Mouse (Mus musculus): ENCODE data around the gene Scarb1. TPM values are rescaled to one million over a fixed set of nuclear protein-coding genes. Genes with fewer than 3 reads are reported as not detected.
A peak's percentile ranks its signal among the peaks of the same experiment; 100 is the strongest.

Scarb1 gene
- polyA plus RNA-seq, 1 experiment from 2014 or later: 105 TPM

GRCm38 (mm10) chr5:125317296-125317695 lies 23.6 kb downstream of the Scarb1 start:
- ATAC-seq (no peak), DNase-seq (no peak)
- peaks cover 4% of the 10 kb centered on the region; the same call in 1 of the 2 replicates for H3K36me3 ChIP-seq (replicated peaks; ENCODE audit: insufficient read depth, low read length)
- no peak overlapping the region for H3K4me2 ChIP-seq (ENCODE audit: low read depth, low read length)
- H3K4me1 ChIP-seq (ENCODE audit: insufficient read depth): peaks cover 49% of the 10 kb centered on the region
- no peaks in the 10 kb centered on the region for H3K9me3 ChIP-seq (ENCODE audit: low read length)
- no peaks in the 10 kb centered on the region for H3K27me3 ChIP-seq (ENCODE audit: insufficient read depth, low read length)
- no peak overlapping the region for H3K4me3 ChIP-seq (ENCODE audit: low read depth, low read length)
- 56% methylated on average over 7 of the region's 7 CpGs for WGBS (ENCODE audit: insufficient replicate concordance)
- no peak overlapping the region for H3K27ac ChIP-seq (ENCODE audit: low read depth)
- TF ChIP-seq CTCF (IDR thresholded peaks at IDR 0.05; ENCODE audit: low read depth) (no peak), EP300 (IDR thresholded peaks at IDR 0.05; ENCODE audit: low read depth) (no peak)
- no peak overlapping the region for H3K9ac ChIP-seq (replicated peaks)

GRCm38 (mm10) chr5:125316771-125317170 lies 24.1 kb downstream of the Scarb1 start:
- ATAC-seq: no peak
- Histone ChIP-seq H3K4me3 (ENCODE audit: low read depth, low read length) (no peak overlapping the region), H3K27ac (ENCODE audit: low read depth) (no peak overlapping the region), H3K4me2 (ENCODE audit: low read depth, low read length) (no peak overlapping the region), H3K4me1 (ENCODE audit: insufficient read depth) (peaks cover 53% of the 10 kb centered on the region), H3K36me3 (replicated peaks; ENCODE audit: insufficient read depth, low read length) (peaks cover 7% of the 10 kb centered on the region; the same call in 1 of the 2 replicates), H3K9ac (replicated peaks) (no peak overlapping the region), H3K9me3 (ENCODE audit: low read length) (no peaks in the 10 kb centered on the region), H3K27me3 (ENCODE audit: insufficient read depth, low read length) (no peaks in the 10 kb centered on the region)
- no peak for DNase-seq
- WGBS (ENCODE audit: insufficient replicate concordance): 54% methylated on average over 2 of the region's 2 CpGs
- TF ChIP-seq CTCF (IDR thresholded peaks at IDR 0.05; ENCODE audit: low read depth) (no peak), EP300 (IDR thresholded peaks at IDR 0.05; ENCODE audit: low read depth) (no peak)

GRCm38 (mm10) chr5:125315110-125315509 lies 25.8 kb downstream of the Scarb1 start:
- Histone ChIP-seq H3K4me3 (ENCODE audit: low read depth, low read length) (no peak overlapping the region), H3K9ac (replicated peaks) (no peak overlapping the region), H3K4me2 (ENCODE audit: low read depth, low read length) (no peak overlapping the region), H3K27me3 (ENCODE audit: insufficient read depth, low read length) (no peaks in the 10 kb centered on the region), H3K27ac (ENCODE audit: low read depth) (peak overlapping the region; percentile 39; the same call in 1 of the 2 replicates), H3K9me3 (ENCODE audit: low read length) (no peaks in the 10 kb centered on the region), H3K36me3 (replicated peaks; ENCODE audit: insufficient read depth, low read length) (peaks cover 7% of the 10 kb centered on the region; the same call in 1 of the 2 replicates), H3K4me1 (ENCODE audit: insufficient read depth) (peaks cover 61% of the 10 kb centered on the region)
- TF ChIP-seq CTCF (IDR thresholded peaks at IDR 0.05; ENCODE audit: low read depth): no peak
- no peak for TF ChIP-seq EP300 (IDR thresholded peaks at IDR 0.05; ENCODE audit: low read depth)
- ATAC-seq (no peak), DNase-seq (no peak)
- 56% methylated on average over 1 of the region's 1 CpGs for WGBS (ENCODE audit: insufficient replicate concordance)

- TF ChIP-seq CTCF (IDR thresholded peaks at IDR 0.05; ENCODE audit: low read depth): no peak
- TF ChIP-seq EP300 (IDR thresholded peaks at IDR 0.05; ENCODE audit: low read depth): no peak
- ATAC-seq (no peak), DNase-seq (no peak)
- Histone ChIP-seq H3K9me3 (ENCODE audit: low read length) (no peaks in the 10 kb centered on the region), H3K27me3 (ENCODE audit: insufficient read depth, low read length) (no peaks in the 10 kb centered on the region), H3K4me2 (ENCODE audit: low read depth, low read length) (no peak overlapping the region), H3K36me3 (replicated peaks; ENCODE audit: insufficient read depth, low read length) (peaks cover 7% of the 10 kb centered on the region; the same call in 1 of the 2 replicates), H3K27ac (ENCODE audit: low read depth) (0 out of 2 replicates have a peak overlapping the region, but pooled peaks have one; percentile 48), H3K9ac (replicated peaks) (no peak overlapping the region), H3K4me1 (ENCODE audit: insufficient read depth) (peaks cover 65% of the 10 kb centered on the region), H3K4me3 (ENCODE audit: low read depth, low read length) (no peak overlapping the region)
- WGBS (ENCODE audit: insufficient replicate concordance): 61% methylated on average over 11 of the region's 11 CpGs
Observed at GRCm38 (mm10) chr5:125313991-125314390, 26.9 kb downstream of the Scarb1 start.

GRCm38 (mm10) chr5:125312970-125313597 lies 27.8 kb downstream of the Scarb1 start:
- H3K27ac ChIP-seq (ENCODE audit: low read depth): peak overlapping the region; percentile 69

GRCm38 (mm10) chr5:125310986-125311385 lies 29.9 kb downstream of the Scarb1 start:
- DNase-seq: no peak
- 53% methylated on average over 2 of the region's 2 CpGs for WGBS (ENCODE audit: insufficient replicate concordance)
- 0 out of 2 replicates have a peak overlapping the region, but pooled peaks have one; percentile 29 for H3K4me2 ChIP-seq (ENCODE audit: low read depth, low read length)
- H3K4me1 ChIP-seq (ENCODE audit: insufficient read depth): peaks cover 74% of the 10 kb centered on the region
- no peaks in the 10 kb centered on the region for H3K27me3 ChIP-seq (ENCODE audit: insufficient read depth, low read length)
- no peak overlapping the region for H3K9ac ChIP-seq (replicated peaks)
- H3K27ac ChIP-seq (ENCODE audit: low read depth): peak overlapping the region; percentile 69
- no peaks in the 10 kb centered on the region for H3K9me3 ChIP-seq (ENCODE audit: low read length)
- peaks cover 7% of the 10 kb centered on the region; the same call in 1 of the 2 replicates for H3K36me3 ChIP-seq (replicated peaks; ENCODE audit: insufficient read depth, low read length)
- H3K4me3 ChIP-seq (ENCODE audit: low read depth, low read length): no peak overlapping the region
- peak; percentile 68 for ATAC-seq
- TF ChIP-seq CTCF (IDR thresholded peaks at IDR 0.05; ENCODE audit: low read depth) (no peak), EP300 (IDR thresholded peaks at IDR 0.05; ENCODE audit: low read depth) (no peak)

More at GRCm38 (mm10) chr5:125312970-125313597, 27.8 kb downstream of the Scarb1 start:
- TF ChIP-seq CTCF (IDR thresholded peaks at IDR 0.05; ENCODE audit: low read depth): no peak
- TF ChIP-seq EP300 (IDR thresholded peaks at IDR 0.05; ENCODE audit: low read depth): no peak
- Histone ChIP-seq H3K27me3 (ENCODE audit: insufficient read depth, low read length) (no peaks in the 10 kb centered on the region), H3K9ac (replicated peaks) (no peak overlapping the region), H3K4me2 (ENCODE audit: low read depth, low read length) (peak overlapping the region; percentile 31; the same call in 1 of the 2 replicates), H3K9me3 (ENCODE audit: low read length) (no peaks in the 10 kb centered on the region), H3K4me3 (ENCODE audit: low read depth, low read length) (no peak overlapping the region), H3K36me3 (replicated peaks; ENCODE audit: insufficient read depth, low read length) (peaks cover 7% of the 10 kb centered on the region; the same call in 1 of the 2 replicates), H3K4me1 (ENCODE audit: insufficient read depth) (peaks cover 72% of the 10 kb centered on the region)
- DNase-seq: peak; percentile 66
- 60% methylated on average over 13 of the region's 13 CpGs for WGBS (ENCODE audit: insufficient replicate concordance)
- ATAC-seq: peak; percentile 43
